Mouse (Mus musculus): ENCODE results near the gene Nudt7. TPM values are rescaled to one million over a fixed set of nuclear protein-coding genes. Genes with fewer than 3 reads are reported as not detected.

Gene Nudt7
- total and polyA plus RNA-seq, 3 experiments, result not detected

- TF ChIP-seq TAL1 (IDR thresholded peaks at IDR 0.05; ENCODE audit: low read length) (no peak), TBP (IDR thresholded peaks at IDR 0.05; ENCODE audit: low read depth, low read length) (no peak)
- no peak for DNase-seq (ENCODE audit: low read depth, low spot score)
- Histone ChIP-seq H3K4me3 (ENCODE audit: control insufficient read depth in 1 of 2, insufficient read depth in 1 of 2, low read depth in 2 of 2, low read length in 2 of 2) (no peak overlapping the region), H3K27ac (ENCODE audit: control insufficient read depth, low read depth, low read length) (no peak overlapping the region), H3K36me3 (ENCODE audit: control insufficient read depth in 1 of 2, insufficient read depth in 2 of 2, low read length in 2 of 2) (no peaks in the 10 kb centered on the region), H3K79me2 (ENCODE audit: control insufficient read depth, insufficient read depth, low read length, poor library complexity) (no peaks in the 10 kb centered on the region), H3K9me3 (replicated peaks; ENCODE audit: insufficient read depth, low read length) (no peaks in the 10 kb centered on the region), H3K9ac (ENCODE audit: control insufficient read depth, low read depth, low read length, poor library complexity, severe bottlenecking) (no peak overlapping the region), H3K4me1 (ENCODE audit: control insufficient read depth in 1 of 2, insufficient read depth in 2 of 2, low read length in 2 of 2) (no peaks in the 10 kb centered on the region), H3K27me3 (ENCODE audit: control insufficient read depth in 1 of 2, insufficient read depth in 2 of 2, low read length in 2 of 2) (no peaks in the 10 kb centered on the region)
These were observed 30.5 kb downstream of the Nudt7 start for GRCm38 (mm10) chr8:114163871-114164270.

- Histone ChIP-seq H3K27ac (ENCODE audit: control insufficient read depth, low read depth, low read length) (no peak overlapping the region), H3K27me3 (ENCODE audit: control insufficient read depth in 1 of 2, insufficient read depth in 2 of 2, low read length in 2 of 2) (no peaks in the 10 kb centered on the region), H3K36me3 (ENCODE audit: control insufficient read depth in 1 of 2, insufficient read depth in 2 of 2, low read length in 2 of 2) (no peaks in the 10 kb centered on the region), H3K4me3 (ENCODE audit: control insufficient read depth in 1 of 2, insufficient read depth in 1 of 2, low read depth in 2 of 2, low read length in 2 of 2) (no peak overlapping the region), H3K9ac (ENCODE audit: control insufficient read depth, low read depth, low read length, poor library complexity, severe bottlenecking) (no peak overlapping the region), H3K9me3 (replicated peaks; ENCODE audit: insufficient read depth, low read length) (no peaks in the 10 kb centered on the region), H3K4me1 (ENCODE audit: control insufficient read depth in 1 of 2, insufficient read depth in 2 of 2, low read length in 2 of 2) (no peaks in the 10 kb centered on the region), H3K79me2 (ENCODE audit: control insufficient read depth, insufficient read depth, low read length, poor library complexity) (no peaks in the 10 kb centered on the region)
- no peak for TF ChIP-seq TCF12 (IDR thresholded peaks at IDR 0.05; ENCODE audit: low read depth, low read length)
- no peak for TF ChIP-seq TBP (IDR thresholded peaks at IDR 0.05; ENCODE audit: low read depth, low read length)
- no peak for TF ChIP-seq CTCF (IDR thresholded peaks at IDR 0.05 in 2 of 3, conservative IDR thresholded peaks at IDR 0.05 in 1 of 3; ENCODE audit: control insufficient read depth in 1 of 3, insufficient read depth in 1 of 3, low read depth in 2 of 3, low read length in 3 of 3, poor library complexity in 1 of 3, severe bottlenecking in 1 of 3)
- TF ChIP-seq MYC (IDR thresholded peaks at IDR 0.05; ENCODE audit: low read depth, low read length), result no peak
- no peak for TF ChIP-seq NELFE (IDR thresholded peaks at IDR 0.05; ENCODE audit: low read depth, low read length)
- no peak for TF ChIP-seq ZMIZ1 (IDR thresholded peaks at IDR 0.05; ENCODE audit: low read depth, low read length)
- TF ChIP-seq ZNF384 (IDR thresholded peaks at IDR 0.05; ENCODE audit: low read depth, low read length), result no peak
- no peak for TF ChIP-seq NRF1 (IDR thresholded peaks at IDR 0.05; ENCODE audit: insufficient read depth, low read depth, low read length, poor library complexity, severe bottlenecking)
- no peak for TF ChIP-seq MAX (IDR thresholded peaks at IDR 0.05; ENCODE audit: low read length)
- no peak for TF ChIP-seq E2F4 (IDR thresholded peaks at IDR 0.05; ENCODE audit: borderline replicate concordance, low read depth, low read length)
- TF ChIP-seq SIN3A (IDR thresholded peaks at IDR 0.05; ENCODE audit: low read length), result no peak
- TF ChIP-seq HCFC1 (IDR thresholded peaks at IDR 0.05; ENCODE audit: low read depth, low read length), result no peak
- TF ChIP-seq POLR2AphosphoS2 (IDR thresholded peaks at IDR 0.05; ENCODE audit: low read length), result no peak
- no peak for TF ChIP-seq EP300 (IDR thresholded peaks at IDR 0.05; ENCODE audit: low read depth in 1 of 2, low read length in 2 of 2)
- TF ChIP-seq USF2 (IDR thresholded peaks at IDR 0.05; ENCODE audit: borderline replicate concordance in 1 of 2, insufficient read depth in 1 of 2, low read depth in 1 of 2, low read length in 2 of 2), result no peak
- no peak for TF ChIP-seq JUND (IDR thresholded peaks at IDR 0.05; ENCODE audit: low read depth, low read length)
- no peak for TF ChIP-seq ZKSCAN1 (IDR thresholded peaks at IDR 0.05; ENCODE audit: low read depth, low read length)
- no peak for TF ChIP-seq POLR2AphosphoS5 (IDR thresholded peaks at IDR 0.05; ENCODE audit: borderline replicate concordance, low read depth, low read length)
- no peak for TF ChIP-seq MEF2A (IDR thresholded peaks at IDR 0.05; ENCODE audit: extremely low read depth, insufficient replicate concordance, low read depth, low read length, poor library complexity, severe bottlenecking)
- TF ChIP-seq CHD1 (IDR thresholded peaks at IDR 0.05; ENCODE audit: low read depth, low read length), result no peak
- DNase-seq (ENCODE audit: low read depth, low spot score), result no peak
These were observed 31.2 kb downstream of the Nudt7 start for GRCm38 (mm10) chr8:114164444-114165096.
